Mouse (Mus musculus) erythroblast, embryonic 14.5 days (primary cell): ENCODE data around the gene Ntng2. TPM values are rescaled to one million over a fixed set of nuclear protein-coding genes. Genes with fewer than 3 reads are reported as not detected.

Experiments
- H3K27me3 ChIP-seq: 2 replicates; pipeline ENCODE4 v1.6.1; 2012; ENCODE audit warnings: inconsistent platforms; ENCODE audit not compliant: control insufficient read depth
- H3K36me3 ChIP-seq: 2 replicates; pipeline ENCODE4 v1.6.1; 2012; ENCODE audit warnings: mild to moderate bottlenecking, inconsistent platforms; ENCODE audit not compliant: control insufficient read depth
- H3K4me1 ChIP-seq: 2 replicates; pipeline ENCODE4 v1.6.1; 2012; ENCODE audit warnings: inconsistent platforms; ENCODE audit not compliant: control insufficient read depth
- H3K4me3 ChIP-seq: replicated peaks from 2 replicates; pipeline ENCODE3; 2012; ENCODE audit warnings: moderate library complexity, mild to moderate bottlenecking, inconsistent platforms
- H3K9me3 ChIP-seq: 2 replicates; pipeline ENCODE4 v1.6.1; 2012; ENCODE audit warnings: low read length, inconsistent platforms, mixed read lengths; ENCODE audit not compliant: control insufficient read depth
- GATA1 ChIP-seq: IDR thresholded peaks from 2 replicates; pipeline ENCODE4 v1.6.1; 2012; ENCODE audit warnings: low read length, inconsistent platforms, mixed read lengths
- TAL1 ChIP-seq: IDR thresholded peaks from 3 replicates; pipeline ENCODE4 v1.6.1; 2012; ENCODE audit warnings: low read length, inconsistent platforms, mixed read lengths
- polyA plus RNA-seq: library from polyadenylated mRNA; stranded (reverse); fragments of >175 nt; gene quantifications from 2 replicates; pipeline ENCODE4 v1.2.3, GENCODE M21; 2012

Ntng2 gene
- polyA plus RNA-seq, 1 experiment = not detected

GRCm38 (mm10) chr2:29183266-29183924 is 69.4 kb downstream of the Ntng2 start:
- Histone ChIP-seq H3K4me3 (no peak overlapping the region), H3K27me3 (no peaks in the 10 kb centered on the region; the same call in 1 of the 2 replicates), H3K9me3 (no peaks in the 10 kb centered on the region), H3K4me1 (no peaks in the 10 kb centered on the region), H3K36me3 (peaks cover 27% of the 10 kb centered on the region)
- TF ChIP-seq TAL1 = no peak
- TF ChIP-seq GATA1 = no peak

GRCm38 (mm10) chr2:29181111-29181510 is 71.7 kb downstream of the Ntng2 start:
- no peak overlapping the region for H3K4me3 ChIP-seq
- TF ChIP-seq TAL1 (no peak), GATA1 (no peak)
- H3K36me3 ChIP-seq = peaks cover 46% of the 10 kb centered on the region
- H3K9me3 ChIP-seq = no peaks in the 10 kb centered on the region
- no peaks in the 10 kb centered on the region; the same call in 1 of the 2 replicates for H3K27me3 ChIP-seq
- H3K4me1 ChIP-seq = no peaks in the 10 kb centered on the region

GRCm38 (mm10) chr2:29179810-29180209 is 73.0 kb downstream of the Ntng2 start:
- Histone ChIP-seq H3K36me3 (peaks cover 53% of the 10 kb centered on the region), H3K9me3 (no peaks in the 10 kb centered on the region), H3K4me3 (no peak overlapping the region), H3K27me3 (no peaks in the 10 kb centered on the region), H3K4me1 (no peaks in the 10 kb centered on the region)
- no peak for TF ChIP-seq TAL1
- no peak for TF ChIP-seq GATA1

- H3K36me3 ChIP-seq = peaks cover 76% of the 10 kb centered on the region
- TF ChIP-seq TAL1 = no peak
- no peak for TF ChIP-seq GATA1
- no peaks in the 10 kb centered on the region for H3K9me3 ChIP-seq
- H3K4me3 ChIP-seq = no peak overlapping the region
- H3K4me1 ChIP-seq = no peaks in the 10 kb centered on the region
- no peaks in the 10 kb centered on the region for H3K27me3 ChIP-seq
These were observed 77.9 kb downstream of the Ntng2 start for GRCm38 (mm10) chr2:29174887-29175286.

GRCm38 (mm10) chr2:29168067-29168466 is 84.7 kb downstream of the Ntng2 start:
- Histone ChIP-seq H3K36me3 (peaks cover 71% of the 10 kb centered on the region), H3K4me3 (no peak overlapping the region), H3K9me3 (no peaks in the 10 kb centered on the region), H3K27me3 (no peaks in the 10 kb centered on the region), H3K4me1 (no peaks in the 10 kb centered on the region)
- TF ChIP-seq TAL1 (no peak), GATA1 (no peak)

GRCm38 (mm10) chr2:29151941-29152340 is 100.9 kb downstream of the Ntng2 start:
- no peaks in the 10 kb centered on the region for H3K27me3 ChIP-seq
- TF ChIP-seq GATA1 (no peak), TAL1 (no peak)
- no peaks in the 10 kb centered on the region for H3K4me1 ChIP-seq
- no peaks in the 10 kb centered on the region for H3K9me3 ChIP-seq
- H3K4me3 ChIP-seq = no peak overlapping the region
- peaks cover 67% of the 10 kb centered on the region for H3K36me3 ChIP-seq

Other genes starting within 250 kb of the Ntng2 start
- not detected in 2 replicates for gene Cfap77, start 197.9 kb downstream of the Ntng2 start, polyA plus RNA-seq
- gene Ttf1, start 192.7 kb downstream of the Ntng2 start, polyA plus RNA-seq = 0.28 and 0.34 TPM in 2 replicates
- 0.08 and 0.10 TPM in 2 replicates for gene Setx, start 128.8 kb downstream of the Ntng2 start, polyA plus RNA-seq
- gene Med27, start 93.8 kb upstream of the Ntng2 start, polyA plus RNA-seq = 5.7 and 9.1 TPM in 2 replicates